Mouse (Mus musculus) brain, embryonic 14.5 days (tissue): Measurements from ENCODE around the gene Ugt1a6a.

Experiments
- CTCF ChIP-seq: fragments of 200-500 bp; IDR thresholded peaks from 2 replicates; pipeline ENCODE4 v1.5.1; 2012; ENCODE audit warnings: inconsistent platforms, mild to moderate bottlenecking, moderate library complexity, borderline replicate concordance; ENCODE audit not compliant: insufficient read depth, insufficient read length; ENCODE audit errors: extremely low read depth
- POLR2A ChIP-seq: fragments of 200-500 bp; IDR thresholded peaks from 2 replicates; pipeline ENCODE4 v1.6.1; 2012; ENCODE audit warnings: mild to moderate bottlenecking, inconsistent platforms, borderline replicate concordance; ENCODE audit not compliant: poor library complexity, insufficient read depth, insufficient read length, severe bottlenecking; ENCODE audit errors: extremely low read depth

- TF ChIP-seq POLR2A, result no peak
- no peak for TF ChIP-seq CTCF
Observed at GRCm38 (mm10) chr1:88228121-88228520, 93.5 kb downstream of the Ugt1a6a start.
